Mouse (Mus musculus) midbrain, embryonic 11.5 days (tissue): ENCODE data around the gene Proser3. TPM values are rescaled to one million over a fixed set of nuclear protein-coding genes. Genes with fewer than 3 reads are reported as not detected.
A peak's percentile ranks its signal among the peaks of the same experiment; 100 is the strongest.

Experiments used
- ATAC-seq: fragments of 200-750 bp; cut with Nextera tagmentation; 2 replicates; pipeline ENCODE4 v1.8.0; 2017; ENCODE audit warnings: moderate TSS enrichment, moderate library complexity; ENCODE audit not compliant: low FRiP score
- DNase-seq: peaks from one replicate; pipeline ENCODE4 v3.0.0; 2015; ENCODE audit warnings: low spot score; ENCODE audit errors: missing footprints
- H3K27ac ChIP-seq: fragments of 300-500 bp; sonication (generic); 2 replicates; pipeline ENCODE4 v1.5.1; 2014; ENCODE audit warnings: low read depth, low read length
- H3K27me3 ChIP-seq: fragments of 300-500 bp; sonication (generic); 2 replicates; pipeline ENCODE4 v1.6.1; 2014; ENCODE audit warnings: mild to moderate bottlenecking, low read length, moderate library complexity, mixed read lengths; ENCODE audit not compliant: control insufficient read depth, insufficient read depth
- H3K36me3 ChIP-seq: fragments of 300-500 bp; sonication (generic); 2 replicates; pipeline ENCODE4 v1.6.1; 2014; ENCODE audit warnings: mild to moderate bottlenecking, low read length, moderate library complexity, mixed read lengths; ENCODE audit not compliant: control insufficient read depth, insufficient read depth
- H3K4me1 ChIP-seq: fragments of 300-500 bp; sonication (generic); 2 replicates; pipeline ENCODE4 v1.6.1; 2014; ENCODE audit warnings: low read length; ENCODE audit not compliant: control insufficient read depth, insufficient read depth
- H3K4me2 ChIP-seq: fragments of 300-500 bp; sonication (generic); 2 replicates; pipeline ENCODE4 v1.6.1; 2014; ENCODE audit warnings: mild to moderate bottlenecking, moderate library complexity
- H3K4me3 ChIP-seq: fragments of 300-500 bp; sonication (generic); 2 replicates; pipeline ENCODE4 v1.5.1; 2014; ENCODE audit warnings: low read depth, low read length
- H3K9ac ChIP-seq: fragments of 300-500 bp; sonication (generic); 2 replicates; pipeline ENCODE4 v1.6.1; 2014; ENCODE audit warnings: low read length
- H3K9me3 ChIP-seq: fragments of 300-500 bp; sonication (generic); 2 replicates; pipeline ENCODE4 v1.6.1; 2016; ENCODE audit warnings: low read length; ENCODE audit not compliant: control insufficient read depth
- WGBS: fragments of 180-500 bp; shearing (Covaris S2); extraction: QIAGEN DNeasy Blood & Tissue Kit; methylation state at CpG from one replicate; pipeline ENCODE4 v1.1.7; 2014; 5-methylcytosine and 5-hydroxymethylcytosine counted together
- polyA plus RNA-seq: library from polyadenylated mRNA; unstranded; fragments of >200 nt; fragmentation: Nextera tagmentation; extraction: Ambion mirVana; gene quantifications from 2 replicates; pipeline ENCODE4 v1.2.1, GENCODE M21; 2014

Gene Proser3
- polyA plus RNA-seq, 1 experiment from 2014 or later: 11.3 TPM

GRCm38 (mm10) chr7:30585170-30585569, 33.1 kb upstream of the Proser3 start:
- Histone ChIP-seq H3K27ac (no peak overlapping the region), H3K4me2 (no peak overlapping the region), H3K9me3 (no peaks in the 10 kb centered on the region), H3K4me1 (peaks cover 17% of the 10 kb centered on the region), H3K9ac (no peak overlapping the region), H3K4me3 (no peak overlapping the region), H3K27me3 (no peaks in the 10 kb centered on the region), H3K36me3 (peaks cover 32% of the 10 kb centered on the region)
- ATAC-seq: no peak
- WGBS: 94% methylated on average over 7 of the region's 7 CpGs
- DNase-seq: peak; percentile 21

- H3K27ac ChIP-seq: no peak overlapping the region
- no peaks in the 10 kb centered on the region for H3K27me3 ChIP-seq
- no peak overlapping the region for H3K4me3 ChIP-seq
- H3K4me1 ChIP-seq: peaks cover 12% of the 10 kb centered on the region
- WGBS: 93% methylated on average over 10 of the region's 10 CpGs
- H3K4me2 ChIP-seq: no peak overlapping the region
- H3K9me3 ChIP-seq: no peaks in the 10 kb centered on the region
- no peak overlapping the region for H3K9ac ChIP-seq
- ATAC-seq (no peak), DNase-seq (peak; percentile 69)
- peaks cover 37% of the 10 kb centered on the region for H3K36me3 ChIP-seq
These were observed 32.2 kb upstream of the Proser3 start for GRCm38 (mm10) chr7:30584339-30584738.

GRCm38 (mm10) chr7:30581547-30581946, 29.4 kb upstream of the Proser3 start:
- no peaks in the 10 kb centered on the region for H3K4me1 ChIP-seq
- H3K9me3 ChIP-seq: no peaks in the 10 kb centered on the region
- no peak overlapping the region for H3K9ac ChIP-seq
- no peak overlapping the region for H3K27ac ChIP-seq
- no peak overlapping the region for H3K4me2 ChIP-seq
- H3K4me3 ChIP-seq: no peak overlapping the region
- DNase-seq (peak; percentile 10), ATAC-seq (no peak)
- peaks cover 58% of the 10 kb centered on the region for H3K36me3 ChIP-seq
- no peaks in the 10 kb centered on the region for H3K27me3 ChIP-seq
- 97% methylated on average over 16 of the region's 16 CpGs for WGBS

- no peaks in the 10 kb centered on the region for H3K9me3 ChIP-seq
- H3K4me2 ChIP-seq: no peak overlapping the region
- DNase-seq (peak; percentile 51), ATAC-seq (no peak)
- H3K27me3 ChIP-seq: no peaks in the 10 kb centered on the region
- H3K36me3 ChIP-seq: peaks cover 58% of the 10 kb centered on the region
- no peak overlapping the region for H3K9ac ChIP-seq
- 95% methylated on average over 8 of the region's 8 CpGs for WGBS
- H3K4me3 ChIP-seq: no peak overlapping the region
- no peak overlapping the region for H3K27ac ChIP-seq
- H3K4me1 ChIP-seq: no peaks in the 10 kb centered on the region
These were observed 27.9 kb upstream of the Proser3 start for GRCm38 (mm10) chr7:30579950-30580349.

GRCm38 (mm10) chr7:30572969-30573368, 20.9 kb upstream of the Proser3 start:
- peaks cover 69% of the 10 kb centered on the region for H3K36me3 ChIP-seq
- no peaks in the 10 kb centered on the region for H3K27me3 ChIP-seq
- H3K27ac ChIP-seq: no peak overlapping the region
- H3K4me1 ChIP-seq: no peaks in the 10 kb centered on the region
- no peak overlapping the region for H3K4me3 ChIP-seq
- no peak overlapping the region for H3K4me2 ChIP-seq
- WGBS: 87% methylated on average over 2 of the region's 2 CpGs
- no peak for ATAC-seq
- H3K9me3 ChIP-seq: no peaks in the 10 kb centered on the region
- DNase-seq: no peak
- H3K9ac ChIP-seq: no peak overlapping the region

- Histone ChIP-seq H3K9me3 (no peaks in the 10 kb centered on the region), H3K36me3 (peaks cover 67% of the 10 kb centered on the region), H3K4me3 (no peak overlapping the region), H3K4me2 (no peak overlapping the region), H3K27me3 (no peaks in the 10 kb centered on the region), H3K27ac (no peak overlapping the region), H3K4me1 (no peaks in the 10 kb centered on the region), H3K9ac (no peak overlapping the region)
- DNase-seq (no peak), ATAC-seq (no peak)
- WGBS: 87% methylated on average over 5 of the region's 5 CpGs
These were observed 20.3 kb upstream of the Proser3 start for GRCm38 (mm10) chr7:30572389-30572788.

- no peak overlapping the region for H3K4me3 ChIP-seq
- ATAC-seq (no peak), DNase-seq (no peak)
- peaks cover 33% of the 10 kb centered on the region for H3K36me3 ChIP-seq
- H3K4me2 ChIP-seq: no peak overlapping the region
- no peak overlapping the region for H3K9ac ChIP-seq
- peaks cover 5% of the 10 kb centered on the region for H3K4me1 ChIP-seq
- H3K9me3 ChIP-seq: no peaks in the 10 kb centered on the region
- H3K27ac ChIP-seq: no peak overlapping the region
- WGBS: 91% methylated on average over 11 of the region's 11 CpGs
- H3K27me3 ChIP-seq: no peaks in the 10 kb centered on the region
These were observed 15.5 kb upstream of the Proser3 start for GRCm38 (mm10) chr7:30567555-30567954.

GRCm38 (mm10) chr7:30566033-30566432, 13.9 kb upstream of the Proser3 start:
- H3K27me3 ChIP-seq: no peaks in the 10 kb centered on the region
- no peak overlapping the region for H3K9ac ChIP-seq
- H3K27ac ChIP-seq: no peak overlapping the region
- no peak overlapping the region for H3K4me3 ChIP-seq
- H3K4me2 ChIP-seq: no peak overlapping the region
- ATAC-seq: no peak
- peaks cover 8% of the 10 kb centered on the region for H3K4me1 ChIP-seq
- DNase-seq: no peak
- H3K36me3 ChIP-seq: peaks cover 29% of the 10 kb centered on the region
- 91% methylated on average over 9 of the region's 9 CpGs for WGBS
- H3K9me3 ChIP-seq: no peaks in the 10 kb centered on the region

- Histone ChIP-seq H3K4me1 (peaks cover 8% of the 10 kb centered on the region), H3K4me3 (no peak within 1 kb of the TSS), H3K36me3 (peaks cover 23% of the 10 kb centered on the region), H3K27me3 (no peaks in the 10 kb centered on the region), H3K4me2 (no peak within 1 kb of the TSS), H3K27ac (no peak within 1 kb of the TSS), H3K9me3 (no peaks in the 10 kb centered on the region), H3K9ac (no peak within 1 kb of the TSS)
- DNase-seq: no peak
- ATAC-seq: no peak
- 95% methylated on average over 12 of the region's 12 CpGs for WGBS
These were observed 13.0 kb upstream of the Proser3 start, which contains the start of gene Igflr1 for GRCm38 (mm10) chr7:30564970-30565571. Igflr1 (plus strand) TSS chr7:30565427.
